Mouse (Mus musculus) intestine, embryonic 16.5 days (tissue): ENCODE data around the gene Sik3. TPM values are rescaled to one million over a fixed set of nuclear protein-coding genes. Genes with fewer than 3 reads are reported as not detected.

Source experiments
- ATAC-seq: fragments of 200-750 bp; cut with Nextera tagmentation; 2 replicates; pipeline ENCODE4 v1.8.0; 2017; ENCODE audit warnings: moderate TSS enrichment, moderate library complexity
- H3K27ac ChIP-seq: fragments of 300-500 bp; sonication (generic); 2 replicates; pipeline ENCODE4 v1.5.1; 2014; ENCODE audit warnings: mild to moderate bottlenecking, low read length
- H3K27me3 ChIP-seq: fragments of 300-500 bp; sonication (generic); replicated peaks from 2 replicates; pipeline ENCODE4 v1.6.1; 2014; ENCODE audit warnings: low read length, control low read depth, mixed read lengths; ENCODE audit not compliant: control insufficient read depth, insufficient read depth
- H3K36me3 ChIP-seq: fragments of 300-500 bp; sonication (generic); 2 replicates; pipeline ENCODE4 v1.6.1; 2014; ENCODE audit warnings: low read length, control low read depth; ENCODE audit not compliant: control insufficient read depth, insufficient read depth
- H3K4me1 ChIP-seq: fragments of 300-500 bp; sonication (generic); 2 replicates; pipeline ENCODE4 v1.6.1; 2014; ENCODE audit warnings: low read length, control low read depth, mixed read lengths; ENCODE audit not compliant: control insufficient read depth, insufficient read depth
- H3K4me2 ChIP-seq: fragments of 300-500 bp; sonication (generic); 2 replicates; pipeline ENCODE4 v1.6.1; 2014; ENCODE audit warnings: low read depth, low read length, control low read depth
- H3K4me3 ChIP-seq: fragments of 300-500 bp; sonication (generic); 2 replicates; pipeline ENCODE4 v1.5.1; 2014; ENCODE audit warnings: mild to moderate bottlenecking, low read length
- H3K9ac ChIP-seq: fragments of 300-500 bp; sonication (generic); 2 replicates; pipeline ENCODE4 v1.6.1; 2014; ENCODE audit warnings: low read depth, low read length
- H3K9me3 ChIP-seq: fragments of 300-500 bp; sonication (generic); 2 replicates; pipeline ENCODE4 v1.6.1; 2016; ENCODE audit warnings: low read length, control low read depth; ENCODE audit not compliant: control insufficient read depth
- WGBS: fragments of 180-500 bp; shearing (Covaris S2); extraction: QIAGEN DNeasy Blood & Tissue Kit; methylation state at CpG from one replicate; pipeline ENCODE4 v1.1.7; 2014; 5-methylcytosine and 5-hydroxymethylcytosine counted together
- polyA plus RNA-seq: library from polyadenylated mRNA; unstranded; fragments of >200 nt; fragmentation: Nextera tagmentation; extraction: Ambion mirVana; gene quantifications from 2 replicates; pipeline ENCODE4 v1.2.1, GENCODE M21; 2015

The Sik3 gene
- polyA plus RNA-seq, 1 experiment from 2014 or later = 5.2 TPM

GRCm38 (mm10) chr9:45999009-45999408 lies 13.6 kb upstream of the Sik3 start:
- no peak overlapping the region for H3K4me2 ChIP-seq
- WGBS = 72% methylated on average over 4 of the region's 4 CpGs

GRCm38 (mm10) chr9:46003729-46004128 lies 8.9 kb upstream of the Sik3 start:
- Histone ChIP-seq H3K4me2 (no peak overlapping the region), H3K27ac (no peak overlapping the region), H3K9me3 (no peaks in the 10 kb centered on the region), H3K4me1 (no peaks in the 10 kb centered on the region), H3K27me3 (no peaks in the 10 kb centered on the region), H3K36me3 (no peaks in the 10 kb centered on the region), H3K4me3 (no peak overlapping the region), H3K9ac (no peak overlapping the region)
- ATAC-seq = peak; percentile 44; the same call in 1 of the 2 replicates
- 8% methylated on average over 7 of the region's 7 CpGs for WGBS

More at GRCm38 (mm10) chr9:45999009-45999408, 13.6 kb upstream of the Sik3 start:
- H3K9me3 ChIP-seq = no peaks in the 10 kb centered on the region
- H3K9ac ChIP-seq = no peak overlapping the region
- ATAC-seq = no peak
- H3K4me3 ChIP-seq = no peak overlapping the region
- no peaks in the 10 kb centered on the region for H3K27me3 ChIP-seq
- no peaks in the 10 kb centered on the region for H3K36me3 ChIP-seq
- no peaks in the 10 kb centered on the region for H3K4me1 ChIP-seq
- H3K27ac ChIP-seq = no peak overlapping the region

- H3K27ac ChIP-seq = no peak overlapping the region
- no peak overlapping the region for H3K4me3 ChIP-seq
- no peaks in the 10 kb centered on the region for H3K27me3 ChIP-seq
- no peak for ATAC-seq
- no peak overlapping the region for H3K4me2 ChIP-seq
- no peaks in the 10 kb centered on the region for H3K4me1 ChIP-seq
- H3K9ac ChIP-seq = no peak overlapping the region
- 66% methylated on average over 3 of the region's 3 CpGs for WGBS
- no peaks in the 10 kb centered on the region for H3K36me3 ChIP-seq
- no peaks in the 10 kb centered on the region for H3K9me3 ChIP-seq
These were observed 8.1 kb upstream of the Sik3 start for GRCm38 (mm10) chr9:46004529-46004928.

- Histone ChIP-seq H3K9me3 (no peaks in the 10 kb centered on the region), H3K9ac (no peak overlapping the region), H3K4me1 (peaks cover 1% of the 10 kb centered on the region), H3K27me3 (no peaks in the 10 kb centered on the region), H3K36me3 (no peaks in the 10 kb centered on the region), H3K27ac (no peak overlapping the region), H3K4me2 (no peak overlapping the region), H3K4me3 (no peak overlapping the region)
- ATAC-seq = no peak
- 60% methylated on average over 5 of the region's 5 CpGs for WGBS
These were observed 6.4 kb upstream of the Sik3 start for GRCm38 (mm10) chr9:46006224-46006623.

GRCm38 (mm10) chr9:46008931-46009668 lies 3.5 kb upstream of the Sik3 start:
- no peaks in the 10 kb centered on the region for H3K36me3 ChIP-seq
- no peak overlapping the region for H3K9ac ChIP-seq
- H3K9me3 ChIP-seq = no peaks in the 10 kb centered on the region
- H3K4me2 ChIP-seq = no peak overlapping the region
- 77% methylated on average over 7 of the region's 7 CpGs for WGBS
- H3K4me3 ChIP-seq = no peak overlapping the region
- no peaks in the 10 kb centered on the region for H3K27me3 ChIP-seq
- no peak for ATAC-seq
- H3K27ac ChIP-seq = no peak overlapping the region
- H3K4me1 ChIP-seq = peaks cover 13% of the 10 kb centered on the region

GRCm38 (mm10) chr9:46009669-46009983 lies 3.0 kb upstream of the Sik3 start:
- ATAC-seq = no peak
- Histone ChIP-seq H3K4me2 (no peak overlapping the region), H3K9ac (no peak overlapping the region), H3K4me1 (peaks cover 13% of the 10 kb centered on the region), H3K27me3 (no peaks in the 10 kb centered on the region), H3K27ac (no peak overlapping the region), H3K9me3 (no peaks in the 10 kb centered on the region), H3K4me3 (no peak overlapping the region), H3K36me3 (no peaks in the 10 kb centered on the region)
- WGBS = 65% methylated on average over 1 of the region's 1 CpGs

GRCm38 (mm10) chr9:46011094-46011970 lies 1.3 kb upstream of the Sik3 start:
- Histone ChIP-seq H3K9me3 (no peaks in the 10 kb centered on the region), H3K9ac (no peak overlapping the region), H3K36me3 (no peaks in the 10 kb centered on the region), H3K4me3 (no peak overlapping the region), H3K27ac (no peak overlapping the region), H3K4me1 (peaks cover 28% of the 10 kb centered on the region), H3K4me2 (peak overlapping the region; percentile 80; the same call in 1 of the 2 replicates), H3K27me3 (no peaks in the 10 kb centered on the region)
- peak; percentile 25 for ATAC-seq
- WGBS = 31% methylated on average over 3 of the region's 3 CpGs

GRCm38 (mm10) chr9:46013009-46013586 lies 478 bp downstream of the Sik3 start:
- Histone ChIP-seq H3K27me3 (no peaks in the 10 kb centered on the region), H3K36me3 (no peaks in the 10 kb centered on the region), H3K4me1 (peaks cover 42% of the 10 kb centered on the region), H3K4me3 (peak overlapping the region; percentile 99), H3K27ac (peak overlapping the region; percentile 96), H3K4me2 (peak overlapping the region; percentile 80), H3K9ac (peak overlapping the region; percentile 99), H3K9me3 (no peaks in the 10 kb centered on the region)
- under 1% methylated on average over 44 of the region's 46 CpGs for WGBS
- peak; percentile 56 for ATAC-seq

- H3K4me3 ChIP-seq = peak overlapping the region; percentile 99
- H3K4me1 ChIP-seq = peaks cover 45% of the 10 kb centered on the region
- peak overlapping the region; percentile 96 for H3K27ac ChIP-seq
- H3K27me3 ChIP-seq = no peaks in the 10 kb centered on the region
- under 1% methylated on average over 5 of the region's 5 CpGs for WGBS
- no peak for ATAC-seq
- H3K9me3 ChIP-seq = no peaks in the 10 kb centered on the region
- H3K9ac ChIP-seq = peak overlapping the region; percentile 99
- H3K36me3 ChIP-seq = no peaks in the 10 kb centered on the region
- peak overlapping the region; percentile 80 for H3K4me2 ChIP-seq
These were observed 996 bp downstream of the Sik3 start for GRCm38 (mm10) chr9:46013616-46014015.
